Mouse (Mus musculus): ENCODE results near the gene Gm7876.
"Not testable (repeated sequence)": the region's sequence is repeated elsewhere in the genome, so short reads cannot be mapped to it uniquely, and the experiment has no call there.

Gene Gm7876

DNA sequence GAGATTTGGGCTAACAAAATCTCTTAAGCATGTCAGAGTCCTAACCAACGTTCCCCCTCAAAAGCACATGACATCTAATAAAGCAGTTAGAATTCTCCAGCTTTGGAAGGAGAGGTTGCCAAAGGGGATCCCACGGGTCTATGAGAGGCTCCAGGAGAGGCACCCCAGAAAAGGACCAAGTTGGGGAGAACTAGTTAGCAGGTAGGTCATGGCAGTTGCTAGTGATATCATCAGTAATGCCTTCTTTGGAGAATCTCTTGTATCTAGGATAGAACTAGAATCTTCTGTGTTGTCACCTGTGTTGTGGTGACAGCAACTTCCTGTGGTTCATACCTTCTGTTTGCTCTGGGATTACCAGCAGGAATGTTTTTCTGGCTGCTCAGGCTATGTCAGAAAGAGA, at the start of gene Gm7876:
Gene Gm7876 (plus strand): TSS at position 301 of the 400 bp plus-strand sequence.
- DNase-seq (ENCODE audit: low read depth, low spot score) = not testable (repeated sequence)

DNA sequence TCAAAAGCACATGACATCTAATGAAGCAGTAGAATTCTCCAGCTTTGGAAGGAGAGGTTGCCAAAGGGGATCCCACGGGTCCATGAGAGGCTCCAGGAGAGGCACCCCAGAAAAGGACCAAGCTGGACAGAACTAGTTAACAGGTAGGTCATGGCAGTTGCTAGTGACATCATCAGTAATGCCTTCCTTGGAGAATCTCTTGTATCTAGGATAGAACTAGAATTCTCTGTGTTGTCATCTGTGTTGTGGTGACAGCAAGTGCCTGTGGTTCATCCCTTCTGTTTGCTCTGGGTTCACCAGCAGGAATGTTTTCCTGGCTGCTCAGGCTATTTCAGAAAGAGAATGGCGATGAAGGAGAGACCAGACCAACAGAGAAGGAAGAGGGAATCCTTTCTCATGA, 45.1 kb upstream of the Gm7876 start, which contains the start of gene Gm3239:
Gene Gm3239 (plus strand): TSS at position 301 of the 400 bp plus-strand sequence.
- DNase-seq (ENCODE audit: low read depth, low spot score) = not testable (repeated sequence)

- not testable (repeated sequence) for DNase-seq (ENCODE audit: low read depth, low spot score)
Observed at GRCm38 (mm10) chr14:4726038-4726880, 17.2 kb downstream of the Gm7876 start, which contains the start of gene Gm3252. TSS of gene Gm3252 (plus strand) at chr14:4726775.

Data from brain, embryonic 18.5 days (tissue).